Mouse (Mus musculus): Measurements from ENCODE around the gene Itih5. TPM values are rescaled to one million over a fixed set of nuclear protein-coding genes. Genes with fewer than 3 reads are reported as not detected.

Gene Itih5
- polyA plus RNA-seq, 1 experiment from 2014 or later: 6.9 TPM

- WGBS: 80% methylated on average over 2 of the region's 2 CpGs
- Histone ChIP-seq H3K4me3 (replicated peaks) (no peak overlapping the region), H3K9me3 (replicated peaks) (no peaks in the 10 kb centered on the region), H3K4me1 (no peaks in the 10 kb centered on the region), H3K36me3 (no peaks in the 10 kb centered on the region), H3K27ac (no peak overlapping the region), H3K27me3 (peaks cover 4% of the 10 kb centered on the region; the same call in 1 of the 2 replicates), H3K4me2 (no peak overlapping the region), H3K9ac (no peak overlapping the region)
- ATAC-seq (replicated peaks; ENCODE audit: low FRiP score): no peak
Measured at GRCm38 (mm10) chr2:10137320-10137719, 16.1 kb upstream of the Itih5 start.

GRCm38 (mm10) chr2:10140456-10140855, 12.9 kb upstream of the Itih5 start:
- Histone ChIP-seq H3K27ac (no peak overlapping the region), H3K36me3 (no peaks in the 10 kb centered on the region), H3K9me3 (replicated peaks) (no peaks in the 10 kb centered on the region), H3K27me3 (peaks cover 4% of the 10 kb centered on the region; the same call in 1 of the 2 replicates), H3K4me1 (no peaks in the 10 kb centered on the region), H3K4me3 (replicated peaks) (no peak overlapping the region), H3K4me2 (no peak overlapping the region), H3K9ac (no peak overlapping the region)
- WGBS: 76% methylated on average over 5 of the region's 5 CpGs
- ATAC-seq (replicated peaks; ENCODE audit: low FRiP score): no peak

GRCm38 (mm10) chr2:10142472-10143454, 10.6 kb upstream of the Itih5 start:
- no peak overlapping the region for H3K9ac ChIP-seq
- peaks cover 4% of the 10 kb centered on the region; the same call in 1 of the 2 replicates for H3K27me3 ChIP-seq
- no peak overlapping the region for H3K4me3 ChIP-seq (replicated peaks)
- WGBS: 33% methylated on average over 8 of the region's 8 CpGs
- no peaks in the 10 kb centered on the region for H3K9me3 ChIP-seq (replicated peaks)
- H3K4me1 ChIP-seq: no peaks in the 10 kb centered on the region
- H3K36me3 ChIP-seq: no peaks in the 10 kb centered on the region
- H3K4me2 ChIP-seq: no peak overlapping the region
- H3K27ac ChIP-seq: no peak overlapping the region
- ATAC-seq (replicated peaks; ENCODE audit: low FRiP score): peak; percentile 93

- no peaks in the 10 kb centered on the region for H3K36me3 ChIP-seq
- no peak for ATAC-seq (replicated peaks; ENCODE audit: low FRiP score)
- 29% methylated on average over 6 of the region's 6 CpGs for WGBS
Measured at GRCm38 (mm10) chr2:10145514-10145913, 7.9 kb upstream of the Itih5 start.

GRCm38 (mm10) chr2:10147176-10147575, 6.2 kb upstream of the Itih5 start:
- H3K4me3 ChIP-seq (replicated peaks): no peak overlapping the region
- no peak overlapping the region for H3K9ac ChIP-seq
- no peak overlapping the region for H3K27ac ChIP-seq
- H3K4me2 ChIP-seq: no peak overlapping the region
- H3K36me3 ChIP-seq: no peaks in the 10 kb centered on the region
- no peaks in the 10 kb centered on the region for H3K9me3 ChIP-seq (replicated peaks)
- H3K4me1 ChIP-seq: no peaks in the 10 kb centered on the region
- ATAC-seq (replicated peaks; ENCODE audit: low FRiP score): no peak
- H3K27me3 ChIP-seq: no peaks in the 10 kb centered on the region
- 75% methylated on average over 8 of the region's 8 CpGs for WGBS

More at GRCm38 (mm10) chr2:10145514-10145913, 7.9 kb upstream of the Itih5 start:
- Histone ChIP-seq H3K9me3 (replicated peaks) (no peaks in the 10 kb centered on the region), H3K27me3 (peaks cover 4% of the 10 kb centered on the region; the same call in 1 of the 2 replicates), H3K4me1 (no peaks in the 10 kb centered on the region), H3K4me2 (no peak overlapping the region), H3K27ac (no peak overlapping the region), H3K9ac (no peak overlapping the region), H3K4me3 (replicated peaks) (no peak overlapping the region)

GRCm38 (mm10) chr2:10152590-10152989, 781 bp upstream of the Itih5 start:
- no peak overlapping the region; the same call in 1 of the 2 replicates for H3K4me2 ChIP-seq
- H3K4me1 ChIP-seq: peaks cover 15% of the 10 kb centered on the region
- no peaks in the 10 kb centered on the region for H3K27me3 ChIP-seq
- ATAC-seq (replicated peaks; ENCODE audit: low FRiP score): no peak
- no peak overlapping the region for H3K4me3 ChIP-seq (replicated peaks)
- WGBS: 77% methylated on average over 5 of the region's 5 CpGs
- H3K9me3 ChIP-seq (replicated peaks): no peaks in the 10 kb centered on the region
- no peaks in the 10 kb centered on the region for H3K36me3 ChIP-seq
- H3K9ac ChIP-seq: no peak overlapping the region
- H3K27ac ChIP-seq: no peak overlapping the region

GRCm38 (mm10) chr2:10157184-10157583, 3.8 kb downstream of the Itih5 start:
- WGBS: 55% methylated on average over 10 of the region's 10 CpGs
- ATAC-seq (replicated peaks; ENCODE audit: low FRiP score): no peak

GRCm38 (mm10) chr2:10162011-10162410, 8.6 kb downstream of the Itih5 start:
- no peak overlapping the region for H3K27ac ChIP-seq
- 91% methylated on average over 4 of the region's 4 CpGs for WGBS

More at GRCm38 (mm10) chr2:10157184-10157583, 3.8 kb downstream of the Itih5 start:
- Histone ChIP-seq H3K4me3 (replicated peaks) (no peak overlapping the region), H3K36me3 (no peaks in the 10 kb centered on the region), H3K9ac (no peak overlapping the region), H3K9me3 (replicated peaks) (no peaks in the 10 kb centered on the region), H3K27ac (no peak overlapping the region), H3K27me3 (no peaks in the 10 kb centered on the region), H3K4me2 (no peak overlapping the region), H3K4me1 (peaks cover 15% of the 10 kb centered on the region)

GRCm38 (mm10) chr2:10166635-10167034, 13.3 kb downstream of the Itih5 start:
- ATAC-seq (replicated peaks; ENCODE audit: low FRiP score): no peak
- H3K36me3 ChIP-seq: no peaks in the 10 kb centered on the region
- H3K27ac ChIP-seq: no peak overlapping the region
- H3K9ac ChIP-seq: no peak overlapping the region
- H3K27me3 ChIP-seq: no peaks in the 10 kb centered on the region
- no peak overlapping the region for H3K4me3 ChIP-seq (replicated peaks)
- WGBS: 28% methylated on average over 6 of the region's 6 CpGs
- no peak overlapping the region for H3K4me2 ChIP-seq
- no peaks in the 10 kb centered on the region for H3K4me1 ChIP-seq
- no peaks in the 10 kb centered on the region for H3K9me3 ChIP-seq (replicated peaks)

More at GRCm38 (mm10) chr2:10162011-10162410, 8.6 kb downstream of the Itih5 start:
- Histone ChIP-seq H3K9ac (no peak overlapping the region), H3K4me2 (no peak overlapping the region), H3K4me1 (no peaks in the 10 kb centered on the region), H3K9me3 (replicated peaks) (no peaks in the 10 kb centered on the region), H3K36me3 (no peaks in the 10 kb centered on the region), H3K27me3 (no peaks in the 10 kb centered on the region), H3K4me3 (replicated peaks) (no peak overlapping the region)
- ATAC-seq (replicated peaks; ENCODE audit: low FRiP score): no peak

GRCm38 (mm10) chr2:10167283-10167682, 13.9 kb downstream of the Itih5 start:
- no peak for ATAC-seq (replicated peaks; ENCODE audit: low FRiP score)
- Histone ChIP-seq H3K4me3 (replicated peaks) (no peak overlapping the region), H3K4me2 (no peak overlapping the region), H3K9me3 (replicated peaks) (no peaks in the 10 kb centered on the region), H3K27ac (no peak overlapping the region), H3K36me3 (no peaks in the 10 kb centered on the region), H3K9ac (no peak overlapping the region), H3K27me3 (no peaks in the 10 kb centered on the region), H3K4me1 (no peaks in the 10 kb centered on the region)
- 89% methylated on average over 11 of the region's 11 CpGs for WGBS

GRCm38 (mm10) chr2:10168016-10168415, 14.6 kb downstream of the Itih5 start:
- H3K27ac ChIP-seq: no peak overlapping the region
- ATAC-seq (replicated peaks; ENCODE audit: low FRiP score): no peak
- no peaks in the 10 kb centered on the region for H3K27me3 ChIP-seq
- H3K9me3 ChIP-seq (replicated peaks): no peaks in the 10 kb centered on the region
- no peaks in the 10 kb centered on the region for H3K4me1 ChIP-seq
- H3K9ac ChIP-seq: no peak overlapping the region
- H3K4me2 ChIP-seq: no peak overlapping the region
- 60% methylated on average over 8 of the region's 8 CpGs for WGBS
- no peaks in the 10 kb centered on the region for H3K36me3 ChIP-seq
- no peak overlapping the region for H3K4me3 ChIP-seq (replicated peaks)

- H3K27ac ChIP-seq: no peak overlapping the region
- ATAC-seq (replicated peaks; ENCODE audit: low FRiP score): no peak
- no peaks in the 10 kb centered on the region for H3K27me3 ChIP-seq
- no peak overlapping the region for H3K9ac ChIP-seq
- H3K4me2 ChIP-seq: no peak overlapping the region
- WGBS: 89% methylated on average over 16 of the region's 16 CpGs
- H3K36me3 ChIP-seq: no peaks in the 10 kb centered on the region
- H3K4me1 ChIP-seq: no peaks in the 10 kb centered on the region
- H3K9me3 ChIP-seq (replicated peaks): no peaks in the 10 kb centered on the region
- no peak overlapping the region for H3K4me3 ChIP-seq (replicated peaks)
Measured at GRCm38 (mm10) chr2:10169991-10170390, 16.6 kb downstream of the Itih5 start.

All from kidney, embryonic 15.5 days (tissue).